Mouse (Mus musculus) hindbrain, embryonic 13.5 days (tissue): ENCODE data around the gene Prim1. TPM values are rescaled to one million over a fixed set of nuclear protein-coding genes. Genes with fewer than 3 reads are reported as not detected.
A peak's percentile ranks its signal among the peaks of the same experiment; 100 is the strongest.
"Not testable (repeated sequence)": the region's sequence is repeated elsewhere in the genome, so short reads cannot be mapped to it uniquely, and the experiment has no call there.

Experiments
- ATAC-seq: fragments of 200-750 bp; cut with Nextera tagmentation; 2 replicates; pipeline ENCODE4 v1.8.0; 2017; ENCODE audit warnings: moderate TSS enrichment; ENCODE audit not compliant: low FRiP score
- H3K27ac ChIP-seq: fragments of 300-500 bp; sonication (generic); 2 replicates; pipeline ENCODE4 v1.5.1; 2015; ENCODE audit warnings: inconsistent platforms, mild to moderate bottlenecking, moderate library complexity
- H3K27me3 ChIP-seq: fragments of 300-500 bp; sonication (generic); 2 replicates; pipeline ENCODE4 v1.6.1; 2015; ENCODE audit warnings: mild to moderate bottlenecking, inconsistent platforms
- H3K36me3 ChIP-seq: fragments of 300-500 bp; sonication (generic); 2 replicates; pipeline ENCODE4 v1.6.1; 2015; ENCODE audit warnings: mild to moderate bottlenecking, inconsistent platforms
- H3K4me1 ChIP-seq: fragments of 300-500 bp; sonication (generic); replicated peaks from 2 replicates; pipeline ENCODE4 v1.6.1; 2015; ENCODE audit warnings: inconsistent platforms
- H3K4me2 ChIP-seq: fragments of 300-500 bp; sonication (generic); 2 replicates; pipeline ENCODE4 v1.6.1; 2015; ENCODE audit warnings: inconsistent platforms, mild to moderate bottlenecking, moderate library complexity
- H3K4me3 ChIP-seq: fragments of 300-500 bp; sonication (generic); 2 replicates; pipeline ENCODE4 v1.5.1; 2015; ENCODE audit warnings: mild to moderate bottlenecking, inconsistent platforms
- H3K9ac ChIP-seq: fragments of 300-500 bp; sonication (generic); 2 replicates; pipeline ENCODE4 v1.6.1; 2015; ENCODE audit warnings: mild to moderate bottlenecking, inconsistent platforms
- H3K9me3 ChIP-seq: fragments of 300-500 bp; sonication (generic); 2 replicates; pipeline ENCODE4 v1.6.1; 2016; ENCODE audit warnings: inconsistent platforms
- WGBS: fragments of 180-500 bp; shearing (Covaris S2); methylation state at CpG from one replicate; pipeline ENCODE4 v1.1.7; 2015; 5-methylcytosine and 5-hydroxymethylcytosine counted together
- polyA plus RNA-seq: library from polyadenylated mRNA; unstranded; fragments of >200 nt; fragmentation: Nextera tagmentation; extraction: Ambion mirVana; gene quantifications from 2 replicates; pipeline ENCODE4 v1.2.1, GENCODE M21; 2015

The Prim1 gene
- polyA plus RNA-seq, 1 experiment from 2014 or later, result 33.9 TPM

DNA sequence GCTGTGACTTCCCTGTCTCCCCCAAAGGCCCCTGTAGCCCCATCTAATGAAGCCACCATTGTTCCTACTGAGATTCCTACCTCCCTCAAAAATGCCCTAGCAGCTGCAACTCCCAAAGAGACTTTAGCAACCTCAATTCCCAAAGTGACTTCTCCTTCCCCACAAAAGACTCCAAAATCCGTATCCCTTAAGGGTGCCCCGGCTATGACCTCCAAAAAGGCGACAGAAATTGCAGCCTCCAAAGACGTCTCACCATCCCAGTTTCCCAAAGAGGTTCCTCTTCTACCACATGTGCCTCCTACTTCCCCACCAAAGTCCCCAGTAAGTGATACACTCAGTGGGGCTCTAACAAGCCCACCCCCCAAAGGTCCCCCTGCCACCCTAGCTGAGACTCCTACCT is 26.7 kb downstream of the Prim1 start:
- H3K4me2 ChIP-seq, result no peak overlapping the region
- peak overlapping the region; percentile 5; the same call in 1 of the 2 replicates for H3K9ac ChIP-seq
- H3K4me3 ChIP-seq, result no peak overlapping the region
- 85% methylated on average over 4 of the region's 4 CpGs for WGBS
- H3K27me3 ChIP-seq, result no peaks in the 10 kb centered on the region
- no peak for ATAC-seq
- no peaks in the 10 kb centered on the region for H3K9me3 ChIP-seq
- H3K4me1 ChIP-seq, result peaks cover 57% of the 10 kb centered on the region
- no peak overlapping the region for H3K27ac ChIP-seq
- peaks cover 80% of the 10 kb centered on the region for H3K36me3 ChIP-seq

DNA sequence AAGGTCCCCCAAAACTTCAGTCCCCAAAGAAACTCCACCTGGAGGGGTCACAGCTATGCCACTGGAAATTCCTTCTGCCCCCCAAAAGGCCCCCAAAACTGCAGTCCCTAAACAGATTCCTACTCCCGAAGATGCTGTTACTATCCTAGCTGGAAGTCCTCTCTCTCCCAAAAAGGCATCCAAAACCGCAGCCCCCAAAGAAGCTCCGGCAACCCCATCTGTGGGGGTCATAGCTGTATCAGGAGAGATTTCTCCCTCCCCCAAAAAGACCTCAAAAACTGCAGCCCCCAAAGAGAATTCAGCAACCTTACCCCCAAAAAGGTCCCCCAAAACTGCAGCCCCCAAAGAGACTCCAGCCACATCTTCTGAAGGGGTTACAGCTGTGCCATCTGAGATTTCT is 27.5 kb downstream of the Prim1 start:
- no peak overlapping the region for H3K4me2 ChIP-seq
- no peak overlapping the region for H3K27ac ChIP-seq
- no peaks in the 10 kb centered on the region for H3K9me3 ChIP-seq
- H3K9ac ChIP-seq, result no peak overlapping the region
- ATAC-seq, result no peak
- H3K36me3 ChIP-seq, result peaks cover 87% of the 10 kb centered on the region
- H3K4me3 ChIP-seq, result no peak overlapping the region
- H3K27me3 ChIP-seq, result no peaks in the 10 kb centered on the region
- peaks cover 49% of the 10 kb centered on the region for H3K4me1 ChIP-seq
- WGBS, result 87% methylated on average over 3 of the region's 3 CpGs

DNA sequence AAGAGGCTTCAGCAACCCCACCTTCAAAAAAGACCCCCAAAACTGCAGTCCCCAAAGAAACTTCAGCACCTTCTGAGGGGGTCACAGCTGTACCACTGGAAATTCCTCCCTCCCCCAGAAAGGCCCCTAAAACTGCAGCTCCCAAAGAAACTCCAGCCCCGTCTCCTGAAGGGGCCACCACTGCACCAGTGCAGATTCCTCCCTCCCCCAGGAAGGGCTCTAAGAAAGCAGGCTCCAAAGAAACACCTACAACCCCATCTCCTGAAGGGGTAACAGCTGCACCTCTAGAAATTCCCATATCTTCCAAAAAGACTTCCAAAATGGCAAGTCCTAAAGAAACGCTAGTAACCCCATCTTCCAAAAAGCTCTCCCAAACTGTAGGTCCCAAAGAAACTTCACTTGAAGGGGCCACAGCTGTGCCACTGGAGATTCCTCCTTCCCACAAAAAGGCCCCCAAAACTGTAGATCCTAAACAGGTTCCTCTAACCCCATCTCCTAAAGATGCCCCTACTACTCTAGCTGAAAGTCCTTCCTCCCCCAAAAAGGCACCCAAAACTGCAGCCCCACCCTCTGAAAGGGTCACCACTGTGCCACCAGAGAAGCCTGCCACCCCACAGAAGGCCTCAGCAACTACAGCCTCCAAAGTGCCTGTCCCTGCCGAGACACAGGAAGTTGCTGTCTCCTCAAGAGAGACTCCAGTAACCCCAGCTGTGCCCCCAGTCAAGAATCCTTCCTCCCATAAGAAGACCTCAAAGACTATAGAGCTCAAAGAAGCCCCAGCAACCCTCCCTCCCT is 28.3 kb downstream of the Prim1 start:
- H3K9ac ChIP-seq, result 0 out of 2 replicates have a peak overlapping the region, but pooled peaks have one; percentile 16
- ATAC-seq, result no peak
- no peaks in the 10 kb centered on the region for H3K9me3 ChIP-seq
- H3K27ac ChIP-seq, result no peak overlapping the region
- no peak overlapping the region for H3K4me3 ChIP-seq
- no peak overlapping the region for H3K4me2 ChIP-seq
- H3K27me3 ChIP-seq, result no peaks in the 10 kb centered on the region
- WGBS, result 78% methylated on average over 3 of the region's 3 CpGs
- peaks cover 93% of the 10 kb centered on the region for H3K36me3 ChIP-seq
- H3K4me1 ChIP-seq, result peaks cover 43% of the 10 kb centered on the region

DNA sequence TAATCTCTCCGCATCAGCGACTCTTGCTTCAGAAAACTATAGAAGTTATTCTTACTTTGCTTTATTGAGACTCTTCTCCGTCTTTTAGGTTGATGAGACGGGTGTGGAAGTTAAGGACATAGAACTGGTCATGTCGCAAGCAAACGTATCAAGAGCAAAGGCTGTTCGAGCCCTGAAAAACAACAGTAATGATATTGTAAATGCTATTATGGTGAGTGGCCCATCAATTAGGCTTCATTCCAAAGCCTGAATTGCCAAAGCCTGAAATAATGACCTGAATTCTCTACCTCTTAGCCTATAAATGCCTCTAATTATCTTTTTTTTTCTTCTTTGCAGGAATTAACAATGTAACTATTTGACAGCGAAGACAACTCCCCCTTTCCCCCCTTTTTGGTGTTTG is 33.2 kb downstream of the Prim1 start:
- WGBS, result 95% methylated on average over 8 of the region's 8 CpGs
- Histone ChIP-seq H3K4me1 (peaks cover 14% of the 10 kb centered on the region), H3K4me2 (no peak overlapping the region), H3K36me3 (peaks cover 81% of the 10 kb centered on the region), H3K4me3 (no peak overlapping the region), H3K9ac (no peak overlapping the region), H3K27ac (no peak overlapping the region), H3K27me3 (no peaks in the 10 kb centered on the region), H3K9me3 (no peaks in the 10 kb centered on the region)
- ATAC-seq, result no peak

DNA sequence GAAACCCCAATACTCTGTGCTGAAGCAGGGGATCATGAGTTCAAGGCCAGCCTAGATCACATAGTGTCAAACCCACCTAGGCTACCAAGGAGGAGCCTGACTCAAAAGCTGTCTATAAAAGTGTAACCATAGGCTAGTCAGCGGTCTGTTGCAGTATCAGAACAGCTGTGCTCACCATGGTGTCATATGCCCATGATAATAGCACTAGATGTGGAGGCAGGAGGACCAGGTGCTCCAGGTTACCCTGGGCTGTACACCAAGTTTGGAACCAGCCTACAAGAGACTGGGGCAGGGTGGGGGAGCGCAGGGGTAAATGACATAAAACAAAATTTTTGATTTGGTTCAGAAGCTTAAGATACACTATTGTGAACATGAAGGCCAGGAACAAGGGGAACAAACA is 34.8 kb downstream of the Prim1 start:
- no peaks in the 10 kb centered on the region for H3K27me3 ChIP-seq
- ATAC-seq, result no peak
- no peak overlapping the region for H3K4me2 ChIP-seq
- H3K36me3 ChIP-seq, result peaks cover 65% of the 10 kb centered on the region
- peaks cover 5% of the 10 kb centered on the region for H3K4me1 ChIP-seq
- no peak overlapping the region for H3K27ac ChIP-seq
- H3K4me3 ChIP-seq, result no peak overlapping the region
- H3K9ac ChIP-seq, result no peak overlapping the region
- 94% methylated on average over 2 of the region's 2 CpGs for WGBS
- H3K9me3 ChIP-seq, result no peaks in the 10 kb centered on the region

DNA sequence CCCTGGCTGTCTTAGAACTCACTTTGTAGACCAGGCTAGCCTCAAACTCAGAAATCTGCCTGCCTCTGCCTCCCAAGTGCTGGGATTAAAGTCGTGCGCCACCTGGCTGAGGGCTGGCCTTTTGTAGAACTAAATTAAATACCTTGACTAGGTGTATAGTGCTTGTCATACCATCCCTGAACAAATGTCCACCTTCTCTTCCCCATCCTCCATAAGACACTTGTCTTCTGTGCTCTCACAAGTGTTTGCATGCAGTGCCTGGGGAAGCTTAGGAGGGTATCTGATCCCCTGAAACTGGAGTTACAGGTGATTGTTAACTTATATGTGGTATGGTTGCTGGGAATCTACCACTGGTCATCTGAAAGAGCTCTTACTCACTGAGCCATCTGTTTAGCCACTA is 35.4 kb downstream of the Prim1 start:
- H3K4me2 ChIP-seq, result no peak overlapping the region
- no peaks in the 10 kb centered on the region for H3K27me3 ChIP-seq
- ATAC-seq, result no peak
- no peak overlapping the region for H3K9ac ChIP-seq
- no peaks in the 10 kb centered on the region for H3K9me3 ChIP-seq
- no peak overlapping the region for H3K27ac ChIP-seq
- H3K4me1 ChIP-seq, result no peaks in the 10 kb centered on the region
- no peak overlapping the region for H3K4me3 ChIP-seq
- peaks cover 61% of the 10 kb centered on the region for H3K36me3 ChIP-seq
- 86% methylated on average over 2 of the region's 2 CpGs for WGBS

DNA sequence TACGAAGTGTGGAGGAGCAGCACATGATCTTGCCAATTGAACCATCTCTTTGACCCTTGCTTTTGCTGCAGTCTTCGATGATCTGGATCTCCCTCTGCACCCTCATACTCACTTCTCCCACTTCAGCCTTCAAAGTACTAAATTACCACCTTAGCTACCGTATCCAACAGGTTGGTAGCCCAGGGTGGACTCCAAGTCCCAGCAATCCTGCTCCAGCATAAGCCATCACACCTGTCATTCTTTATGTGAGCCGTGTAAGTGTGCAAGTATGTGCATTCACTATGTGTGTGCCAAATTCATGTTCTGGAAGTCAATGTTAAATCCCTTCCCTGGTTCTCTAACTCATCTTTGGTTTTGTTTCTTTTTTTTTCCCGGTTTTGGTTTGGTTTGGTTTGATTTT is 36.6 kb downstream of the Prim1 start:
- H3K9ac ChIP-seq, result no peak overlapping the region
- no peak for ATAC-seq
- H3K4me1 ChIP-seq, result no peaks in the 10 kb centered on the region
- WGBS, result 96% methylated on average over 5 of the region's 5 CpGs
- H3K9me3 ChIP-seq, result no peaks in the 10 kb centered on the region
- no peak overlapping the region for H3K27ac ChIP-seq
- peaks cover 48% of the 10 kb centered on the region for H3K36me3 ChIP-seq
- no peaks in the 10 kb centered on the region for H3K27me3 ChIP-seq
- no peak overlapping the region for H3K4me3 ChIP-seq
- no peak overlapping the region for H3K4me2 ChIP-seq

DNA sequence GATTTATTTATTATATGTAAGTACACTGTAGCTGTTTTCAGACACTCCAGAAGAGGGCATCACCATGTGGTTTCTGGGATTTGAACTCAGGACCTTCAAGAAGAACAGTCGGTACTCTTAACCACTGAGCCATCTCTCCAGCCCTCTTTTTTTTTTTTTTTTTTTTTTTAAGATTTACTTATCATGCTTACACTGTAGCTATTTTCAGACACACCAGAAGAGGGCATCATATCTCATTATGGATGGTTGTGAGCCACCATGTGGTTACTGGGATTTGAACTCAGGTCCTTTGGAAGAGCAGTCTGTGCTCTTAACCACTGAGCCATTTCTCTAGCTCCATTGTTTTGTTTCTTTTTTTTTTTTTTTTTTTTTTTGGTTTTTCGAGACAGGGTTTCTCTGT is 37.2 kb downstream of the Prim1 start:
- not testable (repeated sequence) for H3K9me3 ChIP-seq, H3K9ac ChIP-seq, ATAC-seq, H3K27ac ChIP-seq, H3K4me3 ChIP-seq, H3K4me2 ChIP-seq, H3K27me3 ChIP-seq, H3K4me1 ChIP-seq
- peaks cover 43% of the 10 kb centered on the region for H3K36me3 ChIP-seq
- WGBS, result 94% methylated on average over 1 of the region's 2 CpGs

DNA sequence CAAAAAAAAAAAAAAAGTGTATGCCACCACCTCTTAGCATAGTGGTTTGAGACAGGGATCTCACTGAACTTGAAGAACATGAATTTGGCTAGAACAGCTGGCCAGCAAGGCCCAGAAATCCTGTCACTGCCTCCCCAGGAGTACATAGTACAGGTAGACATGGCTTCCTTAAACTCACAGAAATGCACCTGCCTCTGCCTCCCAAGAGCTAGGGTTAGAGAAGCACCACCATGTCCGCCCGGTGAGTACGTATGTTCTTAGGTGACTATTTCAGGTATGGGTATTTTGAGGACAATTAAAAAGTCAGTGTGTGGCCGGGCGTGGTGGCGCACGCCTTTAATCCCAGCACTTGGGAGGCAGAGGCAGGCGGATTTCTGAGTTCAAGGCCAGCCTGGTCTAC is 38.0 kb downstream of the Prim1 start:
- Histone ChIP-seq H3K27me3 (no peaks in the 10 kb centered on the region), H3K9ac (no peak overlapping the region), H3K4me3 (no peak overlapping the region), H3K27ac (no peak overlapping the region), H3K4me2 (no peak overlapping the region), H3K9me3 (no peaks in the 10 kb centered on the region), H3K36me3 (peaks cover 36% of the 10 kb centered on the region), H3K4me1 (peaks cover 6% of the 10 kb centered on the region)
- no peak for ATAC-seq
- 94% methylated on average over 8 of the region's 8 CpGs for WGBS

DNA sequence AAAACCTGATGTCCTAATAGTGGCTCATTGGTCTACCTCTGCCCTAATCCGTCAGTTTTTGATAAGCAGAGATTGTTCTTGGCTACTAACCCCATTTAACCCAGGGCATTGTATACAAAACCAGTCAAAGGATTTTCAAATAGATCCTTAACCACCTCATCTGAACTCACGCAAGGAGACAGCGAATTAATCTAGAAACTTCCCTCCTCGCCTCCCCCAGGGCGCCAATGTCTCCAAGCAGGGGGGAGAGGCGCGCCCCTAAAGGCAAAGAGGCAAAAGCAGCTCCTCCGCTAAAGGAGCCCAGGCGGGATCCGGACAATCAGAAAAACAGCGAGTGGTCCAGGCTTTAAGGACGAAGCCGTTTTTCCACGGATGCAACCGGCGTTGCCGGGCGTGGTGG is 43.2 kb downstream of the Prim1 start:
- H3K9me3 ChIP-seq, result no peaks in the 10 kb centered on the region
- no peaks in the 10 kb centered on the region for H3K36me3 ChIP-seq
- peak overlapping the region; percentile 86 for H3K4me2 ChIP-seq
- peak overlapping the region; percentile 99 for H3K27ac ChIP-seq
- H3K4me3 ChIP-seq, result peak overlapping the region; percentile 89
- H3K9ac ChIP-seq, result peak overlapping the region; percentile 92
- H3K4me1 ChIP-seq, result peaks cover 27% of the 10 kb centered on the region
- H3K27me3 ChIP-seq, result no peaks in the 10 kb centered on the region
- under 1% methylated on average over 18 of the region's 18 CpGs for WGBS
- peak; percentile 2; the same call in 1 of the 2 replicates for ATAC-seq

DNA sequence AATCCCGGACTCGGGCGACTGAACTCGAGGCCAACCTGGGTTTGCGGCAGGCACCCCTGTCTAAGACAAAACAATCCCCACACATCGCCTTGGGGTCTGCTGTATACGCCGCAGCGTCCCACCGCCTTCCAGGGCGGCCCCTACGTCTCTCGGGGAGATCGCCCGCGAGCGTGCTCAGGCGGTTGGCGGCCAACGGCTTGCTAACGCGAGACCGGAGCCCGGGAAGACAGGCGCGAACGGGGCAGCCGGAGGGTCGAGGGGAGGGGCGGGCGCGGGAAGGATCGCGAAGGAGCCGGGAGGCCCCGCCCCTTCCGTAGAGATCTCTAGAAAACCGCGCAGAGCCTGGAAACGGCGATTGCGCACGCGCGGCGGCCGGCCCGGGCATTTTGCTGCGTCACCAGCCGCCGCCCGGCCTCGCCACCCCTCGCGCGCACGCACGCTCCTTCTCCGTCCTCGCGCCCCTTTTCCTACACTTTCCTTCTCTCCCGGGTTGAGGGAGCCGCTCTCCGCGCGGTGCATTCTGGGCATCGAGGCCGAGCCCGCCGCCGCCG is 43.7 kb downstream of the Prim1 start, which contains the start of gene Ptges3:
Gene Ptges3 (plus strand): TSS at position 354 of the 551 bp plus-strand sequence.
- Histone ChIP-seq H3K9me3 (no peaks in the 10 kb centered on the region), H3K9ac (peak within 1 kb of the TSS; percentile 92), H3K4me3 (peak within 1 kb of the TSS; percentile 89), H3K27ac (peak within 1 kb of the TSS; percentile 99), H3K4me1 (peaks cover 27% of the 10 kb centered on the region), H3K36me3 (peaks cover 3% of the 10 kb centered on the region), H3K27me3 (no peaks in the 10 kb centered on the region), H3K4me2 (peak within 1 kb of the TSS; percentile 86)
- WGBS, result under 1% methylated on average over 56 of the region's 72 CpGs
- ATAC-seq, result peak; percentile 93

DNA sequence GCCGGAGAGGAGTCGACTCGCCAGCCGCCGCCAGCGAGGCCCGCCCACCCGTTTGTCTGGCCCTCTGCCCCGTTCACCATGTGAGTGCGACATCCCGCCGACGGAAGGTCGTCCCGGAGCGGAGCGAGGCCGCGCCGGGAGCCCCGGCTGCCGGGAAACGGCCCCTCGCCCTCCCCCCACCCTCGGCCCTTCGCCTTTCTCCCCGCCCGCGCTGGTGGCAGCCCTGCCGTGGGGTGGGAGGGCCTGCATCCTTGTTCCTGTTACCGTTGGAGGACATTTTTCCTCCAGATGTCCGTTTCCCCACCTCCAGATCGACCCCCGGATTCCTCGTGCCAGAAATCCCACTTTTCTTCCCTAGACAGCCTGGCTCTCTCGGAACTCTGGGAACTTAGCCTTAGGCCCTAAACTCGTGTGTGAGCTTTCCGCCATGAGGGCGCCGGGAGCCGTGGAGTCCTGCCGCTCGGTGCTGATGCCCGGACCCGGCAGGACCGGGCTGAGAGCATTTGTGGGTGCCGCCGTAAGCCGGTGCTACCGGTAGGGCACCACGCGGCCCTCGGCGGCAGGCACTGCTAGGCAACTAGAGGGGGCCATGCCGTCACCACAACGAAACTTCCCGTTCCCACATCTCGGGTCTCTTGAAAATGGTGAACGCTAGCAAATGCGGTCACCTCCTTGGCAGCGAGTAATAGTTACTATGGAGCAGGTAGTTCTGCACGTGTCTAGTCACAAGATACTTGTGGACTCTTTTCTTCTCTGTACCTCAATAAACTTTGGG is 44.4 kb downstream of the Prim1 start:
- peaks cover 7% of the 10 kb centered on the region for H3K36me3 ChIP-seq
- H3K9ac ChIP-seq, result peak overlapping the region; percentile 92
- H3K27ac ChIP-seq, result peak overlapping the region; percentile 99
- no peaks in the 10 kb centered on the region for H3K27me3 ChIP-seq
- WGBS, result under 1% methylated on average over 58 of the region's 62 CpGs
- H3K4me2 ChIP-seq, result peak overlapping the region; percentile 86
- H3K4me3 ChIP-seq, result peak overlapping the region; percentile 89
- no peaks in the 10 kb centered on the region for H3K9me3 ChIP-seq
- peak; percentile 64 for ATAC-seq
- H3K4me1 ChIP-seq, result peaks cover 27% of the 10 kb centered on the region
